Mouse (Mus musculus) forebrain, postnatal 0 days (tissue): ENCODE results near the gene Arfip1. TPM values are rescaled to one million over a fixed set of nuclear protein-coding genes. Genes with fewer than 3 reads are reported as not detected.
A peak's percentile ranks its signal among the peaks of the same experiment; 100 is the strongest.
"Not testable (repeated sequence)": the region's sequence is repeated elsewhere in the genome, so short reads cannot be mapped to it uniquely, and the experiment has no call there.

Experiments used
- ATAC-seq: fragments of 200-750 bp; cut with Nextera tagmentation; 2 replicates; pipeline ENCODE4 v1.8.0; 2017; ENCODE audit warnings: mild to moderate bottlenecking, moderate library complexity
- DNase-seq: peaks from one replicate; pipeline ENCODE4 v3.0.0-alpha.2; 2015
- H3K27ac ChIP-seq: fragments of 300-500 bp; sonication (generic); 2 replicates; pipeline ENCODE4 v1.5.1; 2014; ENCODE audit warnings: low read depth, mild to moderate bottlenecking, antibody characterized with exemption, low read length, moderate library complexity, mixed read lengths
- H3K27me3 ChIP-seq: fragments of 300-500 bp; sonication (generic); 2 replicates; pipeline ENCODE4 v1.6.1; 2014; ENCODE audit warnings: mild to moderate bottlenecking, low read length, mixed read lengths; ENCODE audit not compliant: insufficient read depth
- H3K36me3 ChIP-seq: fragments of 300-500 bp; sonication (generic); 2 replicates; pipeline ENCODE4 v1.6.1; 2014; ENCODE audit warnings: mild to moderate bottlenecking, moderate library complexity; ENCODE audit not compliant: insufficient read depth
- H3K4me1 ChIP-seq: fragments of 300-500 bp; sonication (generic); 2 replicates; pipeline ENCODE4 v1.6.1; 2014; ENCODE audit warnings: antibody characterized with exemption; ENCODE audit not compliant: insufficient read depth
- H3K4me2 ChIP-seq: fragments of 300-500 bp; sonication (generic); 2 replicates; pipeline ENCODE4 v1.6.1; 2014; ENCODE audit warnings: low read depth, mild to moderate bottlenecking, moderate library complexity
- H3K4me3 ChIP-seq: fragments of 300-500 bp; sonication (generic); 2 replicates; pipeline ENCODE4 v1.5.1; 2014; ENCODE audit warnings: low read depth, low read length, mixed read lengths
- H3K9ac ChIP-seq: fragments of 300-500 bp; sonication (generic); 2 replicates; pipeline ENCODE4 v1.6.1; 2014; ENCODE audit warnings: mild to moderate bottlenecking
- H3K9me3 ChIP-seq: fragments of 300-500 bp; sonication (generic); 2 replicates; pipeline ENCODE4 v1.6.1; 2016; ENCODE audit warnings: low read length
- CTCF ChIP-seq: sonication (generic); IDR thresholded peaks from 2 replicates; pipeline ENCODE4 v1.5.1; 2016; ENCODE audit warnings: antibody characterized with exemption, control low read depth, low read depth
- WGBS: fragments of 180-500 bp; shearing (Covaris S2); extraction: QIAGEN DNeasy Blood & Tissue Kit; methylation state at CpG from one replicate; pipeline ENCODE4 v1.1.7; 2014; 5-methylcytosine and 5-hydroxymethylcytosine counted together
- polyA plus RNA-seq: library from polyadenylated mRNA; unstranded; fragments of >200 nt; fragmentation: Nextera tagmentation; extraction: Ambion mirVana; gene quantifications from 2 replicates; pipeline ENCODE4 v1.2.1, GENCODE M21; 2015
- total RNA-seq: library from RNA; depleted of rRNA; stranded (reverse); fragments of >200 nt; gene quantifications from 2 replicates; pipeline ENCODE4 v1.2.3, GENCODE M21; 2014

The Arfip1 gene
- total and polyA plus RNA-seq, 2 experiments from 2014 or later, result 18.8 to 26.8 TPM

GRCm38 (mm10) chr3:84547177-84547576 is 35.2 kb downstream of the Arfip1 start:
- Histone ChIP-seq H3K9ac (no peak overlapping the region), H3K27ac (no peak overlapping the region), H3K9me3 (no peaks in the 10 kb centered on the region), H3K27me3 (no peaks in the 10 kb centered on the region), H3K4me1 (no peaks in the 10 kb centered on the region), H3K4me2 (no peak overlapping the region), H3K4me3 (no peak overlapping the region), H3K36me3 (no peaks in the 10 kb centered on the region)
- ATAC-seq (no peak), DNase-seq (no peak)
- no peak for TF ChIP-seq CTCF
- 87% methylated on average over 8 of the region's 8 CpGs for WGBS

GRCm38 (mm10) chr3:84542450-84542849 is 40.0 kb downstream of the Arfip1 start:
- DNase-seq, result peak; percentile 86
- H3K27me3 ChIP-seq, H3K27ac ChIP-seq, H3K36me3 ChIP-seq, H3K4me3 ChIP-seq, H3K4me2 ChIP-seq, H3K4me1 ChIP-seq, H3K9ac ChIP-seq, H3K9me3 ChIP-seq: not testable (repeated sequence)
- TF ChIP-seq CTCF, result peak; percentile 89
- whole genome bisulfite sequencing, result 16% methylated on average over 3 of the region's 3 CpGs
- ATAC-seq, result peak; percentile 18; the same call in 1 of the 2 replicates

GRCm38 (mm10) chr3:84541881-84542280 is 40.5 kb downstream of the Arfip1 start:
- H3K4me1 ChIP-seq, result no peaks in the 10 kb centered on the region
- no peak overlapping the region for H3K4me3 ChIP-seq
- no peak overlapping the region for H3K4me2 ChIP-seq
- H3K9ac ChIP-seq, result no peak overlapping the region
- no peaks in the 10 kb centered on the region for H3K27me3 ChIP-seq
- H3K36me3 ChIP-seq, result no peaks in the 10 kb centered on the region
- ATAC-seq (no peak), DNase-seq (no peak)
- H3K9me3 ChIP-seq, result no peaks in the 10 kb centered on the region
- TF ChIP-seq CTCF, result no peak
- 84% methylated on average over 1 of the region's 1 CpGs for WGBS
- H3K27ac ChIP-seq, result no peak overlapping the region

GRCm38 (mm10) chr3:84540640-84541039 is 41.8 kb downstream of the Arfip1 start:
- H3K27me3 ChIP-seq, result no peaks in the 10 kb centered on the region
- no peak overlapping the region for H3K27ac ChIP-seq
- H3K4me1 ChIP-seq, result no peaks in the 10 kb centered on the region
- no peak overlapping the region for H3K9ac ChIP-seq
- no peak overlapping the region for H3K4me2 ChIP-seq
- no peaks in the 10 kb centered on the region for H3K36me3 ChIP-seq
- no peaks in the 10 kb centered on the region for H3K9me3 ChIP-seq
- H3K4me3 ChIP-seq, result no peak overlapping the region
- ATAC-seq, result no peak
- no peak for TF ChIP-seq CTCF
- no peak for DNase-seq

GRCm38 (mm10) chr3:84536987-84537386 is 45.4 kb downstream of the Arfip1 start:
- H3K4me3 ChIP-seq, result no peak overlapping the region
- TF ChIP-seq CTCF, result no peak
- no peaks in the 10 kb centered on the region for H3K9me3 ChIP-seq
- H3K4me1 ChIP-seq, result no peaks in the 10 kb centered on the region
- no peaks in the 10 kb centered on the region for H3K36me3 ChIP-seq
- H3K9ac ChIP-seq, result no peak overlapping the region
- ATAC-seq (no peak), DNase-seq (no peak)
- H3K27me3 ChIP-seq, result no peaks in the 10 kb centered on the region
- 62% methylated on average over 6 of the region's 6 CpGs for WGBS
- no peak overlapping the region for H3K27ac ChIP-seq
- H3K4me2 ChIP-seq, result no peak overlapping the region

GRCm38 (mm10) chr3:84533227-84533626 is 49.2 kb downstream of the Arfip1 start:
- Histone ChIP-seq H3K9ac (no peak overlapping the region), H3K4me1 (no peaks in the 10 kb centered on the region), H3K27ac (no peak overlapping the region), H3K9me3 (no peaks in the 10 kb centered on the region), H3K36me3 (no peaks in the 10 kb centered on the region), H3K27me3 (no peaks in the 10 kb centered on the region), H3K4me2 (no peak overlapping the region), H3K4me3 (no peak overlapping the region)
- TF ChIP-seq CTCF, result no peak
- ATAC-seq, result no peak
- WGBS, result 74% methylated on average over 5 of the region's 5 CpGs
- DNase-seq, result no peak

- H3K4me2 ChIP-seq, result no peak overlapping the region
- H3K9ac ChIP-seq, result no peak overlapping the region
- no peaks in the 10 kb centered on the region for H3K4me1 ChIP-seq
- no peaks in the 10 kb centered on the region for H3K9me3 ChIP-seq
- TF ChIP-seq CTCF, result no peak
- H3K27me3 ChIP-seq, result no peaks in the 10 kb centered on the region
- ATAC-seq (no peak), DNase-seq (no peak)
- 82% methylated on average over 2 of the region's 2 CpGs for WGBS
- H3K27ac ChIP-seq, result no peak overlapping the region
- H3K4me3 ChIP-seq, result no peak overlapping the region
- H3K36me3 ChIP-seq, result no peaks in the 10 kb centered on the region
Observed at GRCm38 (mm10) chr3:84529021-84529420, 53.4 kb downstream of the Arfip1 start.

GRCm38 (mm10) chr3:84524952-84525351 is 57.5 kb downstream of the Arfip1 start:
- DNase-seq, result no peak
- TF ChIP-seq CTCF, result no peak
- no peaks in the 10 kb centered on the region for H3K4me1 ChIP-seq
- no peak overlapping the region for H3K4me2 ChIP-seq
- no peak overlapping the region for H3K4me3 ChIP-seq
- ATAC-seq, result no peak
- H3K36me3 ChIP-seq, result no peaks in the 10 kb centered on the region
- H3K9me3 ChIP-seq, result no peaks in the 10 kb centered on the region
- H3K27me3 ChIP-seq, result no peaks in the 10 kb centered on the region
- no peak overlapping the region for H3K9ac ChIP-seq
- 74% methylated on average over 1 of the region's 1 CpGs for WGBS
- H3K27ac ChIP-seq, result no peak overlapping the region
